Mouse (Mus musculus) midbrain, embryonic 10.5 days (tissue): Measurements from ENCODE around the gene Fam129c. TPM values are rescaled to one million over a fixed set of nuclear protein-coding genes. Genes with fewer than 3 reads are reported as not detected.
A peak's percentile ranks its signal among the peaks of the same experiment; 100 is the strongest.

Source experiments
- DNase-seq: peaks from one replicate; pipeline ENCODE4 v3.0.0-alpha.2; 2017; ENCODE audit warnings: low spot score
- H3K27ac ChIP-seq: fragments of 300-500 bp; sonication (generic); replicated peaks from 2 replicates; pipeline ENCODE4 v1.5.1; 2016; ENCODE audit warnings: mild to moderate bottlenecking
- H3K27me3 ChIP-seq: fragments of 300-500 bp; sonication (generic); 2 replicates; pipeline ENCODE4 v1.6.1; 2016; ENCODE audit warnings: low read depth, mild to moderate bottlenecking; ENCODE audit not compliant: poor library complexity, severe bottlenecking
- H3K36me3 ChIP-seq: fragments of 300-500 bp; sonication (generic); 2 replicates; pipeline ENCODE4 v1.6.1; 2016; ENCODE audit warnings: mild to moderate bottlenecking, moderate library complexity
- H3K4me1 ChIP-seq: fragments of 300-500 bp; sonication (generic); 2 replicates; pipeline ENCODE4 v1.6.1; 2016
- H3K4me3 ChIP-seq: fragments of 300-500 bp; sonication (generic); 2 replicates; pipeline ENCODE4 v1.5.1; 2016; ENCODE audit warnings: mild to moderate bottlenecking, moderate library complexity
- H3K9me3 ChIP-seq: fragments of 300-500 bp; sonication (generic); replicated peaks from 2 replicates; pipeline ENCODE4 v1.6.1; 2016; ENCODE audit warnings: mild to moderate bottlenecking
- WGBS: fragments of 180-500 bp; shearing (Covaris S2); methylation state at CpG from one replicate; pipeline ENCODE4 v1.1.7; 2016; 5-methylcytosine and 5-hydroxymethylcytosine counted together
- polyA plus RNA-seq: library from polyadenylated mRNA; unstranded; fragments of >200 nt; fragmentation: Nextera tagmentation; extraction: Ambion mirVana; gene quantifications from 2 replicates; pipeline ENCODE4 v1.2.1, GENCODE M21; 2016

The Fam129c gene
- polyA plus RNA-seq, 1 experiment from 2014 or later: 4.5 TPM

DNA sequence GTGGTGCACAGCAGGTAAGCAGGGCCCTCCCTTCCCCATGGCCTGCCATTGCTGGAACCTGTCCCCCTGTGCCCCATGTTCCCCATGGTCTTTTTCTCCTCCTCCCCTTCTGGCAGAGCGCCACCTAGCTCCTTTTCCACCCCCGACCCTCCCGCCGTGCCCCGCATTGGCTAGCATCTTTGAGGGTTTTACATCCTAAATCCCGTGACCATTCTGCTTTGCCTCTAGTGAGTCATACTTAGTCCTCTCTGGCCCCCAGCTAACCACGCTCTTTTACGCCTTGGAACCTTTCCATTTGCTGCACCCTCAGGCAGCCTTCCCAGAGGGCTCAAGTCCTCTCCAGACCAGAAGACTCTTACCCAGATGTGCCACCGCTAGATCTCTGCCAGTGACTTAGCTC is 17.2 kb upstream of the Fam129c start:
- 26% methylated on average over 9 of the region's 9 CpGs for WGBS
- peaks cover 5% of the 10 kb centered on the region; the same call in 1 of the 2 replicates for H3K4me1 ChIP-seq
- peaks cover 25% of the 10 kb centered on the region for H3K27me3 ChIP-seq
- no peak overlapping the region for H3K27ac ChIP-seq
- H3K9me3 ChIP-seq: no peaks in the 10 kb centered on the region
- DNase-seq: no peak
- H3K4me3 ChIP-seq: no peak overlapping the region
- H3K36me3 ChIP-seq: peaks cover 23% of the 10 kb centered on the region

DNA sequence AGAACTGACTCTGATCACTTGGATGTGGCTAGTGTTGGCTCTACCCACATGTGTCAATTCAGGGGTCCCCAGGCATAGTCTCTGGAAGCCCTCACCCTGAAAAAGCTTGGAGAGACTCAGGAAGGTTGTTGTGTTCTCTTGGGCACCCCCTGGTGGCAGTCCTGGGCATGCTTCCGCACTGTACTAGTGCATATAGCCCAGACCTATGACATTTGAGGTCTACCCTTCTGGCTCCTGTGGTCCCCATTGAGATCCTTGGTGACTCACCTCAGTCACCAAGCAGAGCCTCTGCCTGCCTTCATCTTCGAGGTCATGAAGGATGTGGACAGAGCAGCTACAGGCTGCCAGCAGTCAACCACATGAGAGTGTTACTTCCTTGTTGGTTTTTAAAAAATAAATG is 10.6 kb upstream of the Fam129c start:
- Histone ChIP-seq H3K27ac (no peak overlapping the region), H3K4me1 (peaks cover 9% of the 10 kb centered on the region), H3K4me3 (no peak overlapping the region), H3K27me3 (peaks cover 12% of the 10 kb centered on the region), H3K36me3 (peaks cover 28% of the 10 kb centered on the region), H3K9me3 (no peaks in the 10 kb centered on the region)
- 77% methylated on average over 2 of the region's 2 CpGs for WGBS
- peak; percentile 49 for DNase-seq

DNA sequence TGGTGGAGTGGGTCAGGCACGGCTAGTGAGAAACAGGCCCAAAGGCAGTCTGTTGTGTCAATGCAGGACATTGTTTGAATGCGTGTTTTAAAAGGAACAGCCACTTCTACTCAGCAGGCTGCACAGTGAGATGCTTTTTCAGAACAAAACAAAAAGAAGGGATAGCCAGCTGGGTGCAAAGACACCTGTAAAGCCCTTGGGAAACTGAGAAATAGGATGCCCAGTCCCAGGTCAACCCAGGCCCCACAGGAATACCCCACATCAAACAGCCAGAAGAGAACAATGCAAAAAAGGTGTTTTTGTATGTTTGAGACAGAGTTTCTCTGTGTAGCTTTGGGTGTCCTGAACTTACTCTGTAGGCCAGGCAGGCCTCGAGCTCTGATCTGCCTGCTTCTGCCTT is 8.7 kb upstream of the Fam129c start:
- 72% methylated on average over 3 of the region's 3 CpGs for WGBS
- H3K9me3 ChIP-seq: no peaks in the 10 kb centered on the region

DNA sequence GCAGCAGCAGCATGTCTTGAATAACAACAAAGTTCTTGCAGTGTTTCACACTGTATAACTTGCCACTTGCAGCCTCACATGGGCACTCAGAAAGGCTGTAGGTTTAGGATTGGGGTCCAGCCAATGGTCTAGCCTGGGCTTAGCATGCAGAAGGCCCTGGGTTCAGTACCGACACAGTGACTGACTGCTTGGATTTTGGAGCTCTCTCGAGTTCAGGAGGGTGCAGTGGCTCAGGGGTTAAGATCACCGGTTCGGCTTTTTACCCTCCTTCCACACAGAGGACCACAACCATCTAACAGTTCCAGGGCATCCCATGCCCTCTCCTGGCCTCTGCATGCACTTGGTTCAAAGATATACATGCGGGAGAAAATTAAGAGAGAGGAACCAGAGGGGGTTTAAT is 6.4 kb upstream of the Fam129c start:
- H3K27me3 ChIP-seq: peaks cover 12% of the 10 kb centered on the region
- peaks cover 42% of the 10 kb centered on the region for H3K4me1 ChIP-seq
- peak overlapping the region; percentile 83 for H3K4me3 ChIP-seq
- peaks cover 25% of the 10 kb centered on the region for H3K36me3 ChIP-seq
- WGBS: 34% methylated on average over 5 of the region's 5 CpGs
- no peak for DNase-seq
- H3K9me3 ChIP-seq: no peaks in the 10 kb centered on the region
- peak overlapping the region; percentile 97 for H3K27ac ChIP-seq

More for the DNA sequence above, 8.7 kb upstream of the Fam129c start:
- Histone ChIP-seq H3K27ac (no peak overlapping the region), H3K4me1 (peaks cover 24% of the 10 kb centered on the region), H3K27me3 (peaks cover 12% of the 10 kb centered on the region), H3K4me3 (no peak overlapping the region), H3K36me3 (peaks cover 33% of the 10 kb centered on the region)
- DNase-seq: no peak

GRCm38 (mm10) chr8:71591471-71592373 is 5.7 kb upstream of the Fam129c start, which contains the start of gene Pgls:
TSS of gene Pgls (plus strand) at chr8:71592176.
- peak; percentile 97 for DNase-seq
- Histone ChIP-seq H3K4me1 (peaks cover 45% of the 10 kb centered on the region), H3K27ac (peak within 1 kb of the TSS; percentile 97), H3K36me3 (peaks cover 21% of the 10 kb centered on the region), H3K9me3 (no peaks in the 10 kb centered on the region), H3K27me3 (peaks cover 12% of the 10 kb centered on the region), H3K4me3 (peak within 1 kb of the TSS; percentile 83)
- WGBS: under 1% methylated on average over 71 of the region's 71 CpGs

- Histone ChIP-seq H3K4me1 (peaks cover 45% of the 10 kb centered on the region), H3K4me3 (peak overlapping the region; percentile 83), H3K27ac (peak overlapping the region; percentile 97), H3K27me3 (peaks cover 12% of the 10 kb centered on the region), H3K36me3 (peaks cover 18% of the 10 kb centered on the region), H3K9me3 (no peaks in the 10 kb centered on the region)
- no peak for DNase-seq
- 6% methylated on average over 60 of the region's 60 CpGs for WGBS
Measured at GRCm38 (mm10) chr8:71592374-71593170, 4.9 kb upstream of the Fam129c start.

DNA sequence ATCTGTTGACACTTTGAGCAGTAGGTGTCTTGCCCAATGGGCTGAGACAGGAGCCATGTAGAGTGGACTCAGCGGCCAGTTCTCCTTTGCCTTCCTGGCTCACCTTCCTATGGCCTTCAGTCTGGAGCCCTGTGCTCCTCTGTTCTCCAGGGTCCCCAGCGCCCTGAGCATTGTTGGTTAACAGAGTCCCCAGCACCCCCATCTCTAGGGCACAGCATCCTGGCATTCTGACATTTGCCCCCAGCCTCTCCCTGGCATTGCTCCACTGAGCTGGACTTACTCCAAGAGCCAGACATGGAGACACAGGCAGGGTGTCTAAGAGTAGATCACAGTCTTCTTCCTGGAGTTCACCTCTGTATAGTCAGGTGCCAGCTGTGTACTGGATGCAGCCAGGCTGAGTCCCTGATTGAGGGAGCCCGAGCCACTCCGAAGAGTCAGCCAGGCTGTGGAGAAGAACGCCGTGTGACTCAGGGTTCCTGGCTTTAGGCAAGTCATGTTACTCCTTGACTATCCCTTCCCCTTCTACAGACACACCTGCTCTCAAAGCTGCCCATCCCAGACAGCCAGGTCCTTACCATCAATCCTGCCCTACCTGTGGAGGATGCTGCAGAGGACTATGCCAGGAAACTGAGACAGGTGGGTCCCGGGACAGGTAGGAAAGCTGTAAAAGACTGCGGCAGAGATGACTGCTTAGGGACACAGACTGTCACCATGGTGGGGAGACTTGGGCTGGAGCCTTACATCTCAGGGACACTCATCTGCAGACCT is 3.7 kb upstream of the Fam129c start:
- Histone ChIP-seq H3K27ac (no peak overlapping the region), H3K36me3 (peaks cover 18% of the 10 kb centered on the region), H3K4me3 (peak overlapping the region; percentile 83; the same call in 1 of the 2 replicates), H3K4me1 (peaks cover 45% of the 10 kb centered on the region), H3K27me3 (peaks cover 12% of the 10 kb centered on the region), H3K9me3 (no peaks in the 10 kb centered on the region)
- WGBS: 91% methylated on average over 8 of the region's 8 CpGs
- DNase-seq: no peak

DNA sequence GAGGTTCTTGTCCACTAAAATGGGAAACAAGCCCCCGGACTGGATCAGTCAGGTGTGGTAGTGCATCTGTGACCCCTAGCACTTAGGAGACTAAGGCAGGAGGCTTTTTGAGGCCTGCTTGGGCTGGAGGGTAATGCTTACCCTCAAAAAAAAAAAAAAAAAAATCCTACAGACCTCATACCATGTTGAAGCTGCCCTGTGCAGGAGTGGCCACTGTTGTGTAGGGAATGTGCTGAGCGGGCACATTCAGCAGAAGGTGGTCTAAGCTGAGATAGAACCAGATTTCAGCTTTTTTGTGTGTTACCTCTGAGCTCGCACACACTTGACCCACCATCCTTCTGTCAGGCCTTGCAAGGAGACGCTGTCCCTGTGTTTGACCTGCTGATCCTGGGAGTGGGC is 3.1 kb upstream of the Fam129c start:
- Histone ChIP-seq H3K27ac (no peak overlapping the region), H3K4me1 (peaks cover 45% of the 10 kb centered on the region), H3K27me3 (peaks cover 17% of the 10 kb centered on the region), H3K9me3 (no peaks in the 10 kb centered on the region), H3K4me3 (0 out of 2 replicates have a peak overlapping the region, but pooled peaks have one; percentile 1), H3K36me3 (peaks cover 23% of the 10 kb centered on the region)
- WGBS: 94% methylated on average over 4 of the region's 4 CpGs
- DNase-seq: no peak

DNA sequence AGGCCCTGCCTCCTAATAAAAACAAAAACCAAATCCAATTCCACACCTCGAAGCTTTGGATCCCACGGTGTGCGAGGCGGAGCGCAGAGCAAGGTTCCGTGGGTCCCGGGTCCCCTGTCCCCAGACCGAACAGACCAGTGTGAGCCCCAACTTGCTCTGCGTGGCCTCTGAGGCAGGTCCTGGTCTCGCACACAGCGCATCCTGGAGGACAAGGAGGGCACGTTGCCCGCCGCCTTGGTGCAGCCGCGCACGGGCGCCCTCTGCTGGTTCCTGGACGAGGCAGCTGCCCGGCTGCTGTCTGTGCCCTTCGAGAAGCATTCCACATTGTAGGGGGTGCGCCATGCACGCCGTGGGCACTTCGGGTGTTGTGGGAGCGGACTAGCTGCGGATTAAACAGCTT is 1.6 kb upstream of the Fam129c start:
- 0 out of 2 replicates have a peak overlapping the region, but pooled peaks have one; percentile 9 for H3K27ac ChIP-seq
- peak; percentile 87 for DNase-seq
- peaks cover 33% of the 10 kb centered on the region for H3K36me3 ChIP-seq
- H3K27me3 ChIP-seq: peaks cover 23% of the 10 kb centered on the region
- 7% methylated on average over 27 of the region's 27 CpGs for WGBS
- peak overlapping the region; percentile 18; the same call in 1 of the 2 replicates for H3K4me3 ChIP-seq
- H3K4me1 ChIP-seq: peaks cover 43% of the 10 kb centered on the region
- H3K9me3 ChIP-seq: no peaks in the 10 kb centered on the region

DNA sequence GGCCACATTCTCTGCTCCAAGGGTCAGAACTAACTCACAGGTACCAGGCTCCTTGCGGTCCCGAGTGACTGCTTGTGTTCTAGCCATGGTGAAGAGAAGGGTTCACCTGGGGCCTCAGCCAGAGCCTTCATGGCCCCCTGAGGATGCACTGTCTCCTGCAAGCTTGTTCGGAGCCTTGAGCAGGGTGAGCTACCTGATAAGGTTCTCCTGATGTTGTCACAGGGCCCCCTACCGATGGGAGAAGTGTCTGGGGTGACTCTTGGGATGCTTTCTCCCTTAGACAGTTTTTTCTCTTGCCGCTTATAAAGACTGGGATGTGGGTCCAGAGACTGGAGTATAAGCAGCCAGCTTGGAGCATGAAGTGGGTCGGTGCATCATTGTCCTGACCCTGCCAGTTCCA is 1.1 kb upstream of the Fam129c start:
- 0 out of 2 replicates have a peak overlapping the region, but pooled peaks have one; percentile 9 for H3K27ac ChIP-seq
- peaks cover 38% of the 10 kb centered on the region for H3K4me1 ChIP-seq
- 0 out of 2 replicates have a peak overlapping the region, but pooled peaks have one; percentile 9 for H3K4me3 ChIP-seq
- no peaks in the 10 kb centered on the region for H3K9me3 ChIP-seq
- DNase-seq: no peak
- H3K27me3 ChIP-seq: peaks cover 26% of the 10 kb centered on the region
- WGBS: 62% methylated on average over 6 of the region's 6 CpGs
- peaks cover 33% of the 10 kb centered on the region for H3K36me3 ChIP-seq

- Histone ChIP-seq H3K9me3 (no peaks in the 10 kb centered on the region), H3K4me3 (no peak overlapping the region), H3K27ac (no peak overlapping the region), H3K4me1 (peaks cover 36% of the 10 kb centered on the region), H3K36me3 (peaks cover 33% of the 10 kb centered on the region), H3K27me3 (peaks cover 30% of the 10 kb centered on the region)
- WGBS: 87% methylated on average over 4 of the region's 4 CpGs
- no peak for DNase-seq
Measured at GRCm38 (mm10) chr8:71596798-71597197, 650 bp upstream of the Fam129c start.

DNA sequence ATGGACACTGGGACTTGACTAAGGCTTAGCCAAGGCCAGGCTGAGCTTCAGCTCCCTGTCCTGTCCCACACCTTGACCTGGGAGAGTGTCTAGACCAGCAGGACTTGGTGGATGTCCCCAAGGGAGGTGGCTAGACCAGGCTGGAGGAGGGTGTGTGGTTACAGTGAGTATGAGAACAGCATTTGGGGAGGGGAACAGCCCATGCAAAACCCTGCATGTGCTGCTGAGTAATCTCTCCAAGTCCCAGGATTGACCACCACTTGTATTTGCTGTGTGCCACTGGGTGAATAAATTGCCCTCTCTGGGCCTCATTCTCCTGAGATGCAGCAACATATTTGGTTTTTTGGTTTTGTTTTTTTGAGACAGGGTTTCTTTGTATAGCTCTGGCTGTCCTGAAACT is 927 bp downstream of the Fam129c start:
- Histone ChIP-seq H3K36me3 (peaks cover 32% of the 10 kb centered on the region), H3K9me3 (no peaks in the 10 kb centered on the region), H3K27ac (no peak overlapping the region), H3K27me3 (peaks cover 46% of the 10 kb centered on the region), H3K4me1 (peaks cover 40% of the 10 kb centered on the region), H3K4me3 (no peak overlapping the region)
- no peak for DNase-seq
